Mouse (Mus musculus): Measurements from ENCODE around the gene Vmn1r39.
A peak's percentile ranks its signal among the peaks of the same experiment; 100 is the strongest.
"Not testable (repeated sequence)": the region's sequence is repeated elsewhere in the genome, so short reads cannot be mapped to it uniquely, and the experiment has no call there.

Gene Vmn1r39

GRCm38 (mm10) chr6:66810509-66810908, at the start of gene Vmn1r39:
Gene Vmn1r39, minus strand, starts transcription at chr6:66810609.
- no peak for DNase-seq (ENCODE audit: low read depth, low spot score)

DNA sequence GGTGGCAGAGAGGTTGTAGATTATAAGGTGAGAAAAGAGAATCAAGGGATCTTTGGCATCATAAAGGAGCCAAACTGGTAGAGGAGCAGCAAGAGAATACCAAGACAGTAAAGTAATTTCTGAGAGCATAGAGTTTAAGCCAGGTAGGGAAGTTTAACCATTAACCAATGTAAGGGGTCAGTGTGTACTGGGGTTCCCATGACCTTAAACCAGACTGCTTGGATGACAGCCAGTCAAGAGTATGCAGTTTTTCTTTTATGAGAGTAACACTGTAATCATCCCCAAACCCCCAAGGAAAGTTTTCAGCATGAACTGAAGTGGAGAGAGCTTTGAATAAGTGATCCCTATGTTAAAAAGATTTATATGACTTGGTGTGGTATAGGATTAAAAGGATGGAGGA, 49.0 kb upstream of the Vmn1r39 start:
- no peak for DNase-seq (ENCODE audit: low read depth, low spot score)

GRCm38 (mm10) chr6:66858356-66858755, 47.9 kb upstream of the Vmn1r39 start:
- DNase-seq (ENCODE audit: low read depth, low spot score), result no peak

DNA sequence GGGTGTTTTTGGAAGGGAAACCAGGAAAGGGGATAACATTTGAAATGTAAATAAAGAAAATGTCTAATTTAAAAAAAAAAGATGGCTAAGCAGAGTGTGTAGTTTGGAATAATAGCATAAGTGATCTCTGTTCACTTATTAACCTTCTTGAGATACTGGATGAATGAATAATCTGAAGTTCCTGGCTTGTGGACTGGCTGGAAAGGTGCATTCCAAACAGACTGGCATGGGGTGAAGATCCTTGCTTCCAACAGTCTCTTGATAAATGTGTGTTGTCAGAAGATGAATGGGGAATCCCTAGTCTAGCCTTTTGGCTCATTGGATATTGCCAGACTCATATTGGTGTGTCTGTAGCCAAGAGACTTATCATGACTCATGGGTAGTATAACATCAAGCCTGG, 45.8 kb upstream of the Vmn1r39 start:
- DNase-seq (ENCODE audit: low read depth, low spot score), result no peak

GRCm38 (mm10) chr6:66848936-66849335, 38.5 kb upstream of the Vmn1r39 start:
- no peak for DNase-seq (ENCODE audit: low read depth, low spot score)

DNA sequence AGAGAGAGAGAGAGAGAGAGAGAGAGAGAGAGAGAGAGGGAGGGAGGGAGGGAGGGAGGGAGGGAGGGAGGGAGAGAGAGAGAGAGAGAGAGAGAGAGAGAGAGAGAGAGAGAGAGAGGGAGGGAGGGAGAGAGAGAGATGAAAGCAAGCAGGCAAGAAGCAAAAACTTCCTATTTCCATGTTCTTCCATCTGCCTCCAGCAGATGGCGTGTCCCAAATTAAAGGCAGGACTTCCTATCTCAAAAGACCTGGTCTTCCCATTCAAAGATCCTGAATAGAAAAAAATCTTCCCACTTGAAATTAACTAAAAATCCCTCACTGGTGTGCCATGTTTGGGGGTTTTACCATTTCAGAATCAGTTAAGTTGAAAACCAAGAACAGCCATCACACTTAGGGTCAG, 30.2 kb upstream of the Vmn1r39 start:
- peak; percentile 64 for DNase-seq (ENCODE audit: low read depth, low spot score)

DNA sequence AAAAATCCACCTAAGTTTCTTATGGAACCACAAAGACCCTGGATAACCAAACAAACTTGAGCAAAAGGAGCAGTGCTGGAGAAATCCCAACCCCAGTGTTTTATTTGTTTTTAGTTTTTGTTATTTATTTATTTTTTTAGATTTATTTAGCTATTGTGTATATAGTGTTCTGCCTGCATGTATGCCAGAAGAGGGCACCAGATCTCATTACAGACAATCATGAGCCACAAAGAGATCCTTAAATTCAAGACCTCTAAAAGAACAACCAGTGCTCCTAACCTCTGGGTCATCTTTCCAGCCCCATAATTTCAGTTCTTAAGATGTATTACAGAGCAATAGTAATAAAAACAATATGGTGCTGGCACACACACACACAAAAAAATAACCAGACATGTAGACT, 26.5 kb upstream of the Vmn1r39 start:
- no peak for DNase-seq (ENCODE audit: low read depth, low spot score)

DNA sequence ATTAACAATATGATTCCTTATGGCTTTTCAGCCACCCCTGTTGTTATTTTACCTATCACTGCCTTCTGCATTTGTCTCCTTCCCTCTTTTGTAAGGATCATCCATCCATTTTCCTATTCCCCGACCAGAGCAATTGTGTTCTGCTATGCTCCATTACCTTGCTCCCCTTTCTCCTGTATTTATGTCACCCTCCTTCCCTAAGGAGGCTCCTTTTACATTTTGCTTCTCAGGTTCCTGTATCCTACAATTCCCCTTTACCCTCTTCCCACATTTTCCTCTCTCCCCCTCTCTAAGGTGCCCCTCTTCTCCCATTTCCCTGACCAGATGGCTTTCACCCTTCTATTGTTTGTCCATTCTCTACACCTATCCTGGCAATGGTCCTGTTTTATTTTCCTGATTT, 4.1 kb downstream of the Vmn1r39 start:
- DNase-seq (ENCODE audit: low read depth, low spot score), result no peak

DNA sequence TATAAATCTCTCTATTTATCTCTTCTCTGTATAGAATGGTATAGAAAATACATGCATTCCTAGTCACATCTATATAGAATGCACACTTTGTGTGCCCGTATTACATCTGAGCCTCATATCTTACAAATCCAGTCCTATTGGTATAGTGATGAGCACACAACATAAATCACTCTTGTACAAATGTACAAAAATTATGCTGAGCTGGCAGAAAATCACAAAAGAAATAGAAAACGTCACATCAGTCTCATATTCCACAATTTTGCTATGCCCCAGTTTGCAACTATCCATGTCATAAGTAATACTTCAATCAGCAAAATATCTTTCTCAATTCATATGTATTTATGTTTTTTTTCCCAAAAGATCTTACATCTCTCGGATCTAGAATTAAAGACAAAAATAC, 4.7 kb downstream of the Vmn1r39 start:
- no peak for DNase-seq (ENCODE audit: low read depth, low spot score)

DNA sequence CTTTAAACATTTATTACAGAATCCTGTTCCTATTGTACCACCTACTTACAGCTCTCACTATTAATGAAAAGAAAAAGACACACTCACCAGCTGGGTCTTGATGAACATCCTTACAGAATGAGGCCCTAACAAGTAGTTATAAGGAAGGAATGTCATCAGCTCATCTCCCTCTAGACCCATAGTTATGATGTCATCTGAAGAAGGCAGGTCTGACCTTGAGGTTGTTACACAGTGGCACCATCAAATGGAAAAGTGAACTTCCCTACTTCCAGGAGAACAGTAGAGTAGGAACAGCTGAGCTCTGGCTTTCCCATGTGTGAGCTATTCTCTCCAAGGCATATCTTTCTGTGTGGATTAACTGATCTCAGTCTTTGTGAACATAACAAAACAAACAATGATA, 27.9 kb downstream of the Vmn1r39 start, which contains the start of gene Vmn1r38:
Gene Vmn1r38 (minus strand): TSS at position 101 of the 400 bp plus-strand sequence.
- not testable (repeated sequence) for DNase-seq (ENCODE audit: low read depth, low spot score)
